Mouse (Mus musculus): ENCODE results near the gene Duxf3.
"Not testable (repeated sequence)": the region's sequence is repeated elsewhere in the genome, so short reads cannot be mapped to it uniquely, and the experiment has no call there.

The Duxf3 gene

DNA sequence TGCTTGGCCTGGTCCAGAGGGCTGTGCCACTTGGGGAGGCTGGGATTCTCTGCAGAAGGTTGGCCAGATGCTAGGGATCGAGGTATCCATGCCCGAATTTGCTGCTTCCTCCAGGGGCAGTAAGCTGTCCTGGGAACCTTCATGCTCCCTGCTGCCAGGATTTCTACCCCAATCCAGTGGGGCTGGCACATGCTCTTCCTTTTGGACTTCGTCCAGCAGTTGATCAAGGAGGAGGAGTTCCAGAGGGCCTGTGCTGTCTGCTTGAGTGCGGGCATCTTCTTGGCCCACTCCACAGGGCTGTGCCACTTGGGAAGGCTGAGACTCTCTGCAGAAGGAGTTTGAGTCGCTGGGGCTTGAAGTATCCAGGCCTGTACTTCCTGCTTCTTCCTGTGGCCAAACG lies 9.3 kb downstream of the Duxf3 start:
- not testable (repeated sequence) for DNase-seq (ENCODE audit: low spot score)

DNA sequence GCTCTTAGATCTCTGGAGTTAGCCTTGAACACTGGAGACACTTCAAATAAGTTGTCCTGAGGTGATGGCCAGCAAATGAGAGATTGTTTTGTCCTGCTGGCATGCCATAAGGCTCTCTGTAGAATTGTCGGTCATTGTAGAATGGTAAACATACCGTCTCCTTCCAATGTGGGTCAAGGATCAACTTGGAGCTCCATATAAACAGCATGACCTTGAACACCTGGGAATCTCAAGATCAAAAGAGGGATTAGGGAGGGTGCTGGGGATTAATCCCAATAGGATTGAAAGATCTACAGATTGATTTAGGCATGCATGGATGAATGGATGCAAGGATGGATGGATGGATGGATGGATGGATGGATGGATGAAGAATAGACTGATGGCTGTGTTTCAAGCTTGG lies 10.9 kb downstream of the Duxf3 start:
- DNase-seq (ENCODE audit: low spot score) = peak; percentile 41

DNA sequence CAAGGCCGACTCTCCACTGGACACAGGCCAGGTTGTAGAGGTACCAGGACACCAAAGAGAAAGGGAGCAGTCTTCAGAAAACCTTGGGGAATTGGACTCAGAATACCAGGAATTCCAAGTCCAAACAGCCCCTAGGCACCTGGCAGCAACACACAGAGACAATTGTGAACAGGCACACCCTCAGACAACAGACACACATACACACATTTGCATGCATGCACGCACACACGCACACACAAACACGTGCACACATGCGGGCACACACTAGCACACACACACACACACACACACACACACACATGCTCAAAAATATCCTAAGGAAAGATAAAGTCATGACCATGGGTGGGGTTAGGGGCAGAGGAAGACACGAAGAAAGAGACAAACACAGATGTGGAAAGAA lies 11.7 kb downstream of the Duxf3 start:
- no peak for DNase-seq (ENCODE audit: low spot score)

DNA sequence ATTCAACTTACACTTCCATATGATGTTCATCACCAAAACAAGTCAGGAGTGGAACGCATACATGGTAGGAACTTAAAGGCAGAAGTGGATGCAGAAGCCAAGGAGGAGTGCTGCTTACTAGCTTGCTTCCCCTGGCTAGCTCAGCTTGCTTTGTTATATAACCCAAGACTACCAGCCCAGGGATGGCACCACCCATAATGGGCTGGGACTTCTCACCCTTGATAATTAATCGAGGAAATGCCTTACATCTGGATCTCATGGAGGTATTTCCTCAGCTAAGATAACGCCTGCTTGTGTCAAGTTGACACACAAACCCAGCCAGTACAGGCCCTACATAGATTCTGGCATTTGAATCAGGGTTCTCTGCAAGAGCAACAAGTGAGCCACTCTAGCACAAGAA lies 15.1 kb downstream of the Duxf3 start:
- DNase-seq (ENCODE audit: low spot score) = no peak

DNA sequence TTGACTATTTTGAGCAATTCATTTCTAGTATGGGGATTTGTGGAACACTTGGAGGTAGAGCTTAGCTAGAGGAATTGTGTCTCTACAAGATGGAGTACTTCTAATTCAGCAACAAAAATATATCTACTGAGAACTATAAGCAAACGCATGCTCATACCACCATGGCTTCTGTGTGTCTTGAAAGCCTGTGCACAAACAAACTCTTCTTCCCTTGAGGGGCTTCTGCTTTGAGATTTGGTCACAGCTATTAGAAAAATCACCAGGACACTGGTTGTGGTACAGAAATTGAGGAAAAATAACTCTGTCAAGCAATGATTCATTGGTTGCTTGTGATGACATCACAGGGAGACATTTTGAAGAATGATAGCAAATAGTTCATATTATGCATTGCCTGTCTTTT lies 17.1 kb downstream of the Duxf3 start:
- DNase-seq (ENCODE audit: low spot score) = no peak

DNA sequence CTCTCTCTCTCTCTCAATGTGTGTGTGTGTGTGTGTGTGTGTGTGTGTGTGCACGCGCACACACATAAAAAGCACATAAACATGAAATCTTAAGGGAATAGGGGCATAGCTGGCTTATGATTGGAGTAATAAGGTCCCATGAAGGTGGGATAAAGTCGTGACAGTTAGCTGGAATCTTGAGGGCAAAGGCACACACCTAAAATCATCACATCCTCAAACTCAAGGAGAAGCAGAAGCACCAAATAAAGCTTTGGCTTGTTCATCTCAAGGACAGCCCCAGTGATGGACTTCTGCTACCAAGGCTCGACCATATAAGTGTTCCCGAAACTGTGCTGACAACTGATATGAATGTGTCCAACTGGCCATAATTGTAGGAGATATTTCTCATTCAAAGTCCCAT lies 17.5 kb downstream of the Duxf3 start:
- no peak for DNase-seq (ENCODE audit: low spot score)

DNA sequence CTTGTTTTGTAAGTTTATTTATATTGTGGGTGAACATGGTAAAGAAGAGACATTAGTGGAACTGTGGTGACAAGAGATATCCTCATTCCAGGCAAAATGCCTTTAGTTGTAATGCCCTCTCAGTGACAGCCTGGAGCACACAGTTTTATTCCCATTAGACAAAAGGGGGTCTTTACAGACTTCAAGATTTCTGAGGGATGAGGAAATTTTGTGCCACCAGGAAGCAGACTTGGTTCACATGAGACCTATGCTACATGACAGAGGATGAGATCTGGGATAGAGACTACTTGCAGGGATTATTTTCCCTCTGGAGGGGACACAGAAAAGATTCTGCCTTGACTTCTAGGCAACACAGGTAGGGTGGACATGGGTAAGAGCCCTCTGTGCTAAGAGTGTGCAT lies 18.0 kb downstream of the Duxf3 start:
- DNase-seq (ENCODE audit: low spot score) = no peak

DNA sequence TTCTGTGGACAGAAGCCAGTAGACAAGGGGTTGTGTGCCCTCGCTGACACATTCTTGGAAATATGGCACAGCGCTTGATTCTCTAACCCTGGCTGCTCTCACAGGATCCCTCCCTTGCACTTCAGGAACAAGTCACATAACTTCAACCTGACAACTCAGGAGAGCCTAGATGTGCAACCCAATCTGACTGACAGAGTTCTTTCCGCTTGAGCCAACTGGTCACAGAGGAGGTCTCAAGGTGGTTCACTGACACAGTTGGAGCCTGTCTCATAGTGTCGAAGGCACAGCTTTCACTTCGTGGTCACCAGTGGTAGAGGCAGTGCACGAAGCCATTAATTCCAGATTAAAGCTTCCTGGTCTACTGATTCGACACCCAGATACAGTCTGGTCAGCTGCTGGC lies 20.2 kb downstream of the Duxf3 start:
- no peak for DNase-seq (ENCODE audit: low spot score)

DNA sequence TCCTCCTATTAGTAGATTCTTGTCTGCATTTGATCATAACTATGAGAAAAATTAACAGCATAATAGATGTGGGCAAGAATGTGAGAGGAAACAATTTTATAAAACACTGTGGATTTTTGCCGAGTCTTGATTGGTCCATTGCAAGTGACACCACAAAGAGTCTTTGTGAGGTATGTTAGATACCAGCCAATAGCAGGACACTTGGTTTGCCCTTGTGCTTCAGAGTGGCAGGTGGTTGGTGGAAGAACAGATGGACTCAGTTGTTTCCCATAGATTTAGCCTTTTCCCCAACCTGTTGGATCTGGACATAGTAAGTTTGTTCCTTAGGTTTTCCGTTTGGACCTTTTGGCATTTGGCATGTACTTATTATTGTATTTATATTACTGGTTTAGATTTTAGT lies 21.3 kb downstream of the Duxf3 start:
- DNase-seq (ENCODE audit: low spot score) = no peak

DNA sequence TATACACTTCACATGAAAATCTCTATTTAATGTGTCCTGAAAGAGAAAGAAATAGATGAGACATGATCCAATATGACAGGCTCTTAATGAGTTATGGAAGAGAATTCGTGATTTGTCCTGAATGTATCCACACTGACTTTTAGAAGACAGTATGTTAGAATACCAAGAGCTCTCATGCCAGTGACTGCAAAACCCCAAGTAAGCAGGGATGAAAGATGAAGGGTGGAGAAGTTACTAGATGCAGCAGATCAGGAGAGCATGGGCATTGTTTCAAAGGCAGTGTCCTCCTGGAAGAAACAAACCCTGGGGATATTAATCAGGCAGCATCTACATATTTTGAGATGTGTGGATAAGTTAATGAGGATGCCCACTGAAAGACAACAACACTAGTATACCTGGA lies 22.0 kb downstream of the Duxf3 start:
- DNase-seq (ENCODE audit: low spot score) = no peak

DNA sequence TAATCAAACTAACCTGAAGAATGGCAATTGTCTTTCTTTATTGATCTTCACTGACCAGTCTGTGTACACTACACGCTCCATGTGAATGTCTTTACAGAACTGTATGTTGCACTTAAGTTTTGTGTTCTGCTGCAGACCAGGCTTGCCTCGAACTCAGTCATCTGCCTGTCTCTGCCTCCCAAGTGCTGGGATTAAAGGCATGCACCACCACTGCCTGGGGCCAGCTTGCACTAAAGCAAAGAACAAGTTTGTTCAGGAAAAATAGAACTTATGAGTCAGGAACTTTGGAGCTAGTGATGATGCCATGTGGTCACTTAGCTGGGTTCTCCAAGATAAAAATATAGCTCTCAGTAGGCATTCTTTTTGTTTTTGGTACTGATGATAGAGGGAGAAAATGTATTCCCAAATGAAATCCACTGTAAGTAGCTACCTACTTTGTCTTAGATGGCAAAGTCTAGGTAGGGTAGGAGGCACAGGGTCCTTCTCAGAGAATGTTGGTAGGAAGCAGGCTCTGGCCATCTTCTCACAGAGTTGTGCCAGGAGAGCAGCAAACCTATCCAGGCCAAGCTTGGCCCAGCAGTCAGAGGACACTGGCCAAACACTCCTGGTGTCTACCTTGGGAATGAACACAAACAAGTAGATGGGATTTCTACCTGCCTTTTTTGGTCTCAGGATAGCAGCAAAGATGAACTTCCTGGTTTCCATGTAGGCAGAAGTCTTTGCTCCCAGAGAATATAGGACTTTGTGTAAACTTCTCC lies 22.6 kb downstream of the Duxf3 start:
- DNase-seq (ENCODE audit: low spot score) = no peak

DNA sequence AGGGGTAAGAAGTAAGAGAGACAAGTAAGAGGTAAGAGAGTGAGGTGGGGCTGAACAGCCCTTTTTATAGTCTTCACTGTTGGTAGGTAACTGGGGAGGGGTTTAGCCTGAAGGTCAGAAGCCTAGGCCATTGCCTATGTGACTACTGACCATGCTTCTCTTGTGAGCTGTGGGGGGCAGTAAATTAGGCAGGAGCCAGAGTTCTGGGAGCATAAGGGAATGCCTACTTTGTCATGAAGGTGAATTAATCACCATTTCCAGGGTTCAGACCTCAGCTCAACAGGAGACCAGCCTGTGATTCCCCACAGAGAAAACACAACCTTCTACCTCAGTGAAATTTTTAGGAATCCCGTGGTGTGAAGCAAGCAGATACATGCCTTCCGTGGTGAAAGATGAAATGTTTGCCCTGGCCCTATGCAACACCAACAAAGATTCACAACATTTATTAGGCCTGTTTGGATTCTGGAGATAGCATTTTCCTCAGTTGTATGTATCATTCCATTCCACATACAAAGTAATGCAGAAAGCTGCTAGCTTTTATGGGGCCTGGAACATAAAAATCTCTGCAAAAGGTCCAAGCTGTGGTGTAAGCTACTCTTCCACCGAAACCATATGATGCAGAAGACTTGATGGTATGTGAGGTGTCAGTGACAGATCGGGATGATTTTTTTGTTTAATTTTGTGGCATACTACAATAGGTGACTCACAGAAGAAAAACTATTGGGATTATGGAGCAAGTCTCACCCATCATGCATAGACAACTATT lies 25.7 kb downstream of the Duxf3 start:
- DNase-seq (ENCODE audit: low spot score) = no peak

DNA sequence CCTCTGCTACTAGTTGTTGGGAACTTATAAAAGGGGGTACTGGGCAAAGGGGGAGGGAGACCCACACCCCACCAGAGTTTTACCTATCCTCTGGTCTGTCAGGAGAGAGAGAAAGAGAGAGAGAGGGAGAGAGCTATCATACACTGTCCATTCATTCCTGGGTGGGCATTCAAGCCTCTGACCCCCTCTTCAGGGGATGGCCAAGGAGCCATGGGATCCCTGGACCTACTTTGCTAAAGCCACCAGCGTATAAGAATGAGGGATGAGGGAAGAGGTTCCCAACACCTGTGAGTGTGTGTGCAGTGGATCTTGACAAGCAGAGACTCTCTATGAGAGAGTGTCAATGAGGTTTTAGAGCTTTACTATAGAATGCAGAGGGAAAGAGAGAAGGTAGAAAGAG lies 26.5 kb downstream of the Duxf3 start:
- DNase-seq (ENCODE audit: low spot score) = no peak

All from T-cell, adult 2 months (primary cell).